Mouse (Mus musculus) naive thymus-derived CD4-positive, alpha-beta T cell, adult 2 months (primary cell): ENCODE data around the gene Sh3tc1.
A peak's percentile ranks its signal among the peaks of the same experiment; 100 is the strongest.

Experiments used
- DNase-seq: peaks from one replicate; pipeline ENCODE4 v3.0.0-alpha.2; 2011; ENCODE audit warnings: low read depth

Gene Sh3tc1

GRCm38 (mm10) chr5:35755131-35755733, 15.4 kb upstream of the Sh3tc1 start:
- peak; percentile 72 for DNase-seq

GRCm38 (mm10) chr5:35751016-35751415, 11.2 kb upstream of the Sh3tc1 start:
- no peak for DNase-seq

- DNase-seq, result no peak
Observed at GRCm38 (mm10) chr5:35750026-35750425, 10.2 kb upstream of the Sh3tc1 start.

GRCm38 (mm10) chr5:35749416-35749815, 9.6 kb upstream of the Sh3tc1 start:
- no peak for DNase-seq

GRCm38 (mm10) chr5:35746910-35747309, 7.1 kb upstream of the Sh3tc1 start:
- DNase-seq, result peak; percentile 77

GRCm38 (mm10) chr5:35745406-35745805, 5.6 kb upstream of the Sh3tc1 start:
- DNase-seq, result no peak

- no peak for DNase-seq
Observed at GRCm38 (mm10) chr5:35743990-35744722, 4.4 kb upstream of the Sh3tc1 start.

- DNase-seq, result no peak
Observed at GRCm38 (mm10) chr5:35743238-35743951, 3.6 kb upstream of the Sh3tc1 start.

GRCm38 (mm10) chr5:35741225-35741820, 1.5 kb upstream of the Sh3tc1 start:
- DNase-seq, result no peak

- DNase-seq, result no peak
Observed at GRCm38 (mm10) chr5:35740716-35741115, 929 bp upstream of the Sh3tc1 start.

GRCm38 (mm10) chr5:35739005-35739404, 782 bp downstream of the Sh3tc1 start:
- DNase-seq, result no peak

GRCm38 (mm10) chr5:35737231-35737901, 2.4 kb downstream of the Sh3tc1 start:
- no peak for DNase-seq

- DNase-seq, result no peak
Observed at GRCm38 (mm10) chr5:35733523-35733922, 6.3 kb downstream of the Sh3tc1 start.

GRCm38 (mm10) chr5:35731006-35731405, 8.8 kb downstream of the Sh3tc1 start:
- DNase-seq, result no peak

- DNase-seq, result no peak
Observed at GRCm38 (mm10) chr5:35730552-35730951, 9.2 kb downstream of the Sh3tc1 start.

GRCm38 (mm10) chr5:35729844-35730243, 9.9 kb downstream of the Sh3tc1 start:
- no peak for DNase-seq

GRCm38 (mm10) chr5:35728957-35729460, 10.8 kb downstream of the Sh3tc1 start:
- DNase-seq, result peak; percentile 51

GRCm38 (mm10) chr5:35728344-35728956, 11.3 kb downstream of the Sh3tc1 start:
- DNase-seq, result no peak

GRCm38 (mm10) chr5:35727447-35727846, 12.3 kb downstream of the Sh3tc1 start:
- DNase-seq, result no peak

GRCm38 (mm10) chr5:35725840-35726239, 13.9 kb downstream of the Sh3tc1 start:
- DNase-seq, result no peak

- DNase-seq, result no peak
Observed at GRCm38 (mm10) chr5:35723900-35724299, 15.9 kb downstream of the Sh3tc1 start.
